Mouse (Mus musculus) heart, embryonic 14.5 days (tissue): ENCODE measurements at regions not wholly inside any gene's neighbourhood (a gene's known extent, or its start where the extent isn't known, plus 50 kb on each side); places are given as distances from the start of the nearest gene placed in this dataset.
"Not testable (repeated sequence)": the region's sequence is repeated elsewhere in the genome, so short reads cannot be mapped to it uniquely, and the experiment has no call there.

Source experiments
- ATAC-seq: fragments of 200-750 bp; cut with Nextera tagmentation; 2 replicates; pipeline ENCODE4 v1.8.0; 2017; ENCODE audit warnings: low read depth, moderate TSS enrichment; ENCODE audit not compliant: insufficient number of reproducible peaks, insufficient read depth, low FRiP score
- H3K27ac ChIP-seq, 2 experiments: fragments of 200-500 bp in 1 of 2; fragments of 300-500 bp in 1 of 2; sonication (generic) in 1 of 2; replicated peaks in 1 of 2; 2 replicates each; pipeline ENCODE4 v1.5.1; 2012 to 2014; ENCODE audit warnings: low read depth in 2 of 2, low read length in 2 of 2, control low read depth in 1 of 2, mild to moderate bottlenecking in 1 of 2, mixed read lengths in 1 of 2; ENCODE audit not compliant: control insufficient read depth in 1 of 2, insufficient read depth in 1 of 2
- H3K27me3 ChIP-seq: fragments of 300-500 bp; sonication (generic); 2 replicates; pipeline ENCODE4 v1.6.1; 2014; ENCODE audit warnings: mild to moderate bottlenecking, low read length, control low read depth; ENCODE audit not compliant: control insufficient read depth, insufficient read depth
- H3K36me3 ChIP-seq: fragments of 300-500 bp; sonication (generic); 2 replicates; pipeline ENCODE4 v1.6.1; 2014; ENCODE audit warnings: mild to moderate bottlenecking, control low read depth, low read length, mixed read lengths; ENCODE audit not compliant: control insufficient read depth, insufficient read depth
- H3K4me1 ChIP-seq, 2 experiments: fragments of 200-500 bp in 1 of 2; fragments of 300-500 bp in 1 of 2; sonication (generic) in 1 of 2; 2 replicates each; pipeline ENCODE4 v1.6.1; 2012 to 2014; ENCODE audit warnings: low read length in 2 of 2, control low read depth in 1 of 2, mixed read lengths in 1 of 2; ENCODE audit not compliant: control insufficient read depth in 2 of 2, insufficient read depth in 2 of 2
- H3K4me2 ChIP-seq: fragments of 300-500 bp; sonication (generic); 2 replicates; pipeline ENCODE4 v1.6.1; 2014; ENCODE audit warnings: mild to moderate bottlenecking, low read length
- H3K4me3 ChIP-seq, 2 experiments: fragments of 200-500 bp in 1 of 2; fragments of 300-500 bp in 1 of 2; sonication (generic) in 1 of 2; 2 replicates each; pipeline ENCODE4 v1.5.1; 2012 to 2014; ENCODE audit warnings: low read length in 2 of 2, mild to moderate bottlenecking in 2 of 2, control low read depth in 1 of 2, low read depth in 1 of 2, moderate library complexity in 1 of 2; ENCODE audit not compliant: control insufficient read depth in 1 of 2, insufficient read depth in 1 of 2
- H3K9ac ChIP-seq: fragments of 300-500 bp; sonication (generic); 2 replicates; pipeline ENCODE4 v1.6.1; 2014; ENCODE audit warnings: mild to moderate bottlenecking, low read length
- H3K9me3 ChIP-seq: fragments of 300-500 bp; sonication (generic); 2 replicates; pipeline ENCODE4 v1.6.1; 2016; ENCODE audit warnings: low read length, control low read depth; ENCODE audit not compliant: control insufficient read depth
- WGBS: fragments of 180-500 bp; shearing (Covaris S2); extraction: QIAGEN DNeasy Blood & Tissue Kit; methylation state at CpG from one replicate; pipeline ENCODE4 v1.1.7; 2014; 5-methylcytosine and 5-hydroxymethylcytosine counted together

GRCm38 (mm10) chr7:36175296-36175695 is 372.5 kb upstream of the Zfp507 start:
- no peaks in the 10 kb centered on the region for H3K4me1 ChIP-seq
- ATAC-seq = no peak
- 89% methylated on average over 4 of the region's 4 CpGs for WGBS
- H3K27me3 ChIP-seq = no peaks in the 10 kb centered on the region
- no peaks in the 10 kb centered on the region for H3K9me3 ChIP-seq
- no peak overlapping the region for H3K4me2 ChIP-seq
- no peak overlapping the region for H3K27ac ChIP-seq
- H3K36me3 ChIP-seq = no peaks in the 10 kb centered on the region
- H3K9ac ChIP-seq = no peak overlapping the region
- no peak overlapping the region for H3K4me3 ChIP-seq

GRCm38 (mm10) chr7:36172511-36172910 is 369.7 kb upstream of the Zfp507 start:
- 48% methylated on average over 2 of the region's 2 CpGs for WGBS
- H3K4me3 ChIP-seq, H3K9me3 ChIP-seq, H3K9ac ChIP-seq, ATAC-seq, H3K27ac ChIP-seq, H3K36me3 ChIP-seq, H3K4me2 ChIP-seq, H3K4me1 ChIP-seq, H3K27me3 ChIP-seq: not testable (repeated sequence)

DNA sequence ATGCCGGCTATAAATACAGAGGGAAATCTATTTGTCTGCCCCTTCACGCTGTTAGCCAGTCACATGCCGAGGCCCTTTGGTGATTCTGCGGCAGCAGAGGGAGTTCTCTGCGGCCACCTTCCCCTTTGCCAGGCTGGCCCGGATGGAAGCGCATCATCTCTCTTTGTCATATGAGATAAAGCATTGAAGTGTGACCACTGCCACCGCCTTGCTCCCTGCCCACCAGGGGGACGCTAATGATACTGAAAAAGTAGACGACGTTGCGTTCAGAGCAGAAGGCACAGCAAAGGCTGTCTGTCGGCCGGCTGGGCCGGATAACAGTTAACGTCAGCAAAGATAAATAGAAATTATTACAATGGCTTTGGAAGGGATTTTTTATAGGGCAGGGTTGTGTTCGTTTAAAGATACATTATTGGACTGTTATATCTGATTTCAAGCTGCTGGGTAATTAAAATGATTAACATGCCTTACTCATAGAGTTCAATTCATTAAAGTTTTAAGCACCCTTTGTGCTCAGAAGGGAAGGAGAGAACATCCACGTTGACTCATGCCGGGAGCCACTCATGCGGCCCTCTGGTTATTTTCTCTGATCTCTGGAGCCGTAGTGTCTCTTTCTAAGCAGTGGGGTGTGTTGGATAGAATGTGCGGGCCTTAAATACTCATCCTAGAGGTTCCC is 354.6 kb upstream of the Zfp507 start:
- 74% methylated on average over 22 of the region's 22 CpGs for WGBS
- Histone ChIP-seq H3K27ac (no peak overlapping the region), H3K4me1 (no peaks in the 10 kb centered on the region), H3K36me3 (no peaks in the 10 kb centered on the region), H3K27me3 (no peaks in the 10 kb centered on the region), H3K9me3 (no peaks in the 10 kb centered on the region), H3K4me3 (no peak overlapping the region), H3K9ac (no peak overlapping the region), H3K4me2 (no peak overlapping the region)
- ATAC-seq = no peak

DNA sequence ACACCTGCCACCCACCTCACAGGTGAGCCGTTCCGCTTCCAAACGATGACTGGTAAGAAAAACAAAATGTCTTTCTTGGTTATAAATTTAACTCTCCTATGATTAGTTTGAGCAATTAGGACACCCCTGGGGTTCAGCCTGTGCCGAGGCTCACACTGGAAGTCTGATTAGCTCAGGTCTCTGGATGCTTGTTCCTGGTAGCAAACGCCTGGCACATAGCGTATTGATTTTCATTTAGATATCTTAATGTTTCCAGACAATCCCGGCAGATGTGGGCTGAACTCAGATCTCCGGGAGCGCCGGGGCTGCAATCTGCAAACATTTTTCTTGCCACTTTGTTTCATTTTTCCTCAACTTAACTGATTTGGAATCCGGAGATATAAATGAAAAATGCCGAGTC is 353.8 kb upstream of the Zfp507 start:
- H3K9me3 ChIP-seq = no peaks in the 10 kb centered on the region
- no peak for ATAC-seq
- H3K4me3 ChIP-seq = no peak overlapping the region
- no peaks in the 10 kb centered on the region for H3K36me3 ChIP-seq
- H3K27me3 ChIP-seq = no peaks in the 10 kb centered on the region
- WGBS = 84% methylated on average over 12 of the region's 12 CpGs
- no peaks in the 10 kb centered on the region for H3K4me1 ChIP-seq
- H3K9ac ChIP-seq = no peak overlapping the region
- no peak overlapping the region for H3K4me2 ChIP-seq
- no peak overlapping the region for H3K27ac ChIP-seq

DNA sequence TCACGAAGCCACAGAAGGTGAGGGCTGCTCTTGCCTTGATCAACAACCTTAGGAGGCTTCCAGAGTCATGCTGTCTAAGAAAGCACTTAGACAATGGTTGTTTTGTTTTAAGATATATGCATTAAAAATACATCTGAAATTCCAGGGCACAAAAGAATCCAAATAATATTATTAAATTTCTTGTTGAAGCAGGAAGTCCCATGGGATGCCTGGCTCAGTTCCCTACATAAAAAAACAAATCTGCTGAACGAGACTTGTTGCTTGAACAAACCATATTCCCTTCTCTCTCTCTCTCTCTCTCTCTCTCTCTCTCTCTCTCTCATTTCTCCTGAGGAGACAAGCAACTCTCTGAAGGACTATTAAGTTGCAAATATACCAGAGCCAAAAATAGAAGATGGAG is 352.8 kb upstream of the Zfp507 start:
- WGBS = 62% methylated on average over 2 of the region's 2 CpGs

DNA sequence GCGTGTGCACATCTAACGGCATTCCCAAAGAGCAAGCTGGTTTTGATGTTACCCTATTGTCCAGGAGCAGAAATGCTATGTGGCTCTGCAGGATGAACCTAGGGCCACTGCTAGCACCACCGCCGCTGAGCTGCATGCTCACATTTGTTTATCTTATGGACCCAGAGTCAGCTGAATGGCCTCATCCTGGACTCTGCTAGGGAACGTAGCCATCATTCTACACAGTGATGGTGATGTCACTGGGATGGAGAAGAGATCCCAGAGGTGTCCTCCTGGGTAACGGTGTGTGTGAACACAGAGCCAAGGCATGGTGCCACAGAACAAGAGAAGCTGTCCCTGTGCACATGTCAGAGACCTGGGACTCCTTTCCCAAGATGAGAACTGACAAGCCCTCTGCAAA is 352.4 kb upstream of the Zfp507 start:
- H3K27ac ChIP-seq = no peak overlapping the region

More for the DNA sequence above, 352.8 kb upstream of the Zfp507 start:
- no peak overlapping the region for H3K9ac ChIP-seq
- no peaks in the 10 kb centered on the region for H3K9me3 ChIP-seq
- H3K36me3 ChIP-seq = no peaks in the 10 kb centered on the region
- no peak overlapping the region for H3K4me3 ChIP-seq
- ATAC-seq = no peak
- no peaks in the 10 kb centered on the region for H3K27me3 ChIP-seq
- no peak overlapping the region for H3K27ac ChIP-seq
- H3K4me2 ChIP-seq = no peak overlapping the region
- no peaks in the 10 kb centered on the region for H3K4me1 ChIP-seq

DNA sequence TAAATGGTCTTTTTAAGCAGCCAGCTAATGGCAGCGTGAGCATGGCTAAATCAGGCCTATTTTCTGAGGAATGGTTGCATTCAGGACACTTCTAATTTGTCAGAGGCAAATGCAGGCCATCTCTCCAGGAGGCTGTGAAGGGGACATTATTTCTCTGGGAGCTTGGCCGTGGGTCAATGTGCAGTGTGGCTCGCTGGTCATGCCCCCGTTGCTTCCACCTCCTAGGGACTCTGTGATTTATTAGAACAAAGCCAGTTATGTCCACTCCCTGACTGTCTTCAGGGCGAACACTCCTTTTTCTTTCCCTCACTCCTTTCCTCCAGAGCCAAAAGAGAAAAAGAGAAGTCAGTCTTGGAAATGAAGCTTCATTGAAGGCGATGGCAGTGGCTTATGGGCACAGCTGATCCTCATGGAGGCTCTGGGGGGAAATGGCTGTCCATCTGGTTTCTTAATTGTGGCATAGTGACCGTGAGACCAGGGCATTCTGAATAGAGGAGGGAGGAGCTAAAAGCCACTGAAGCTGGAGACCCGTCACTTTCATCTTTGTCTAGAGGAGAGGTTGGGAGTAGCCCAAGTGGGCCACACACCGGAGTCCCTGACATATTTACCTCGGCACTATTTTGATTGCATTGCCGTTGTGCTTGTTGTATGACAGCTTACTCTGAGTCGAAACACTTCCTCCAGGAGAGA is 348.2 kb upstream of the Zfp507 start:
- Histone ChIP-seq H3K27ac (no peak overlapping the region), H3K4me2 (no peak overlapping the region), H3K4me1 (no peaks in the 10 kb centered on the region), H3K36me3 (no peaks in the 10 kb centered on the region), H3K9me3 (no peaks in the 10 kb centered on the region), H3K4me3 (no peak overlapping the region), H3K9ac (no peak overlapping the region), H3K27me3 (no peaks in the 10 kb centered on the region)
- 66% methylated on average over 12 of the region's 12 CpGs for WGBS
- no peak for ATAC-seq

More for the DNA sequence above, 352.4 kb upstream of the Zfp507 start:
- Histone ChIP-seq H3K4me2 (no peak overlapping the region), H3K36me3 (no peaks in the 10 kb centered on the region), H3K9me3 (no peaks in the 10 kb centered on the region), H3K4me1 (no peaks in the 10 kb centered on the region), H3K4me3 (no peak overlapping the region), H3K9ac (no peak overlapping the region), H3K27me3 (no peaks in the 10 kb centered on the region)
- ATAC-seq = no peak
- WGBS = 83% methylated on average over 6 of the region's 6 CpGs

DNA sequence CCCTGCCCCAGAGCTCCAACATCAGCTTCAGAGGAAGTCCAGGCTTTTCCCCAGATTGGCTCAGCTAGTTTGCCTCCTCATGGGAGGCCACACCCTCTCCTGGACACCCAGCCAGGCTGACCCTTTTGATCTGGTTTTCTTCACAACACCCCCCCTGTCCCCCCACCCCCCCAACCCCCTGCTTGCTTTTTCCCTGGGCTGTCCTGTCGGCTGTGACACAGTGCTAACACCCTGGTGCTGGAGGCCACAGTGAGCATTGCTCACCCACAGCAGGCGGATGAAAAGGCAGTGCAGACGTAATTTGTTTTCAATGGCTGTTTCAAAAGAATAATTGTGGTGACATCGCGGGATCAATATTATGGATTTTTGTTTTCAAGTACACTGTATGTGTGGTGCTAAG is 333.8 kb upstream of the Zfp507 start:
- no peak overlapping the region for H3K27ac ChIP-seq
- 50% methylated on average over 5 of the region's 5 CpGs for WGBS
- H3K27me3 ChIP-seq = no peaks in the 10 kb centered on the region
- H3K4me2 ChIP-seq = no peak overlapping the region
- H3K36me3 ChIP-seq = no peaks in the 10 kb centered on the region
- no peaks in the 10 kb centered on the region for H3K9me3 ChIP-seq
- ATAC-seq = no peak
- H3K4me1 ChIP-seq = peaks cover 6 to 9% of the 10 kb centered on the region in 2 experiments; a peak in 3 of 4 replicates
- no peak overlapping the region for H3K9ac ChIP-seq
- no peak overlapping the region for H3K4me3 ChIP-seq
